Mouse (Mus musculus) liver, adult 10 weeks (tissue): ENCODE measurements around the gene Slc25a27. TPM values are rescaled to one million over a fixed set of nuclear protein-coding genes. Genes with fewer than 3 reads are reported as not detected.

Experiments used
- polyA plus RNA-seq: library from polyadenylated mRNA; stranded (reverse); fragments of 350-450 nt; fragmentation: Illumina TruSeq; extraction: RNeasy Lipid Tissue Mini Kit (QIAGEN cat#74804); gene quantifications from one replicate; pipeline ENCODE4 v1.2.3, GENCODE M21; 2014; ENCODE audit warnings: low read depth, low replicate concordance

Slc25a27 gene
- polyA plus RNA-seq: 1.3 TPM

DNA sequence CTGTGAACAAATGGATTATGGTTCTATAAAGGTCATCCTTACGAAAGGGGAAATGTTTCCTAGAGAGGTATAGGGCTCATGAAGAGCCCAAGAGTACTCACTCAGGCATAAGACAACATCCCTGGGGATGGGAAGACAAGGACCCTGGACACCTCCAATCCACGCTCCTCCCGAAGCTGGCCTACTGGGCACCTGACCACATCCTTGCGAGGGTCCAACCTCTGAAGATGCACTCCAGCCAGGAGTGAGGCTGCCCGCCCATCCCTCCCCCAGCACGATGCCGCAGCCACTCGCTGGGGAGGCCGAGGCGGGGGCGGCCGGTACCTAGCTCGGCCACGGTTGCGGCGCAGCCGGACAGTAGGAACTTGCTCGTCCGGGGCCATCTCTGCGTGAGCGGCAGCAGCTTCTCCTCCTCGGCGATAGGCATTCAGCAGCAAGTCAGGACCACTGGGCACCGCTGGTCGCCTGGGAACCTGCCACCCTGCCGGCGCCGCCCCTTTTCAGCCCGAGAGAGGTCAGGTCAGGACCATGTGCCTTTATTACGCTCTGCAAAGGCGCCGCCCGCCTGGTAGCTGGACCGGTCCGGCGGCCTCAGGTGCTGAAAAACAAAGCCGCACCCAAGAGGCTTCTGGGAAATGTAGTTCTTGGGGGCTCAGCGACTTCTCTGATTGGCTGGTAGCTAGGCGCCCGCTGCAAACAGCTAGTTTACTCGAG, at the start of gene Slc25a27:
Gene Slc25a27 (minus strand): TSS at position 639 of the 714 bp plus-strand sequence.

DNA sequence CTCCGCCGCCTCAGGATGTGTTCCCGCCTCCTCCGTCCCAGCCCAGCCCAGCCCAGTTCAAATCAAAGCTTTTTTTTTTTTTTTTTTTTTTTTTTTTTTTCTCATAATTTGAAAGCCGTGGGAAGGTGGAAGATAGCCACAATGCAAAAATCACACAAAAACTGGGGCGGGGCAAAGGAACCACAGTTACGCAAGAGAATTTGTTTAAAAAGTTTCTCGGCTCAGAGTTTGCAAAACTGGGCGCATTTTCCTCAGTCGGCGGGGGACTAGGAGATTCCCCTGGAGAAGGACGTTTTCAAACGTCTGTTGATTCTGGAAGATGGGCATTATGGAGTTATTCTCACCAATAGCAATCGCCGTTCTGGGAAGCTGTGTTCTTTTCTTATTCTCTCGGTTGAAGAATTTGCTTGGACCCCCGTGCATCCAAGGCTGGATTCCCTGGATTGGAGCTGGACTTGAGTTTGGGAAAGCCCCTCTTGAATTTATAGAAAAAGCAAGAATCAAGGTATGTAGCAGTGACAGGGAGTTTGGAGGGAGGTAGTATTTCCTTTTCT, 353 bp upstream of the Slc25a27 start, which contains the start of gene Cyp39a1:
Gene Cyp39a1 (plus strand): TSS at position 136 of the 554 bp plus-strand sequence.

DNA sequence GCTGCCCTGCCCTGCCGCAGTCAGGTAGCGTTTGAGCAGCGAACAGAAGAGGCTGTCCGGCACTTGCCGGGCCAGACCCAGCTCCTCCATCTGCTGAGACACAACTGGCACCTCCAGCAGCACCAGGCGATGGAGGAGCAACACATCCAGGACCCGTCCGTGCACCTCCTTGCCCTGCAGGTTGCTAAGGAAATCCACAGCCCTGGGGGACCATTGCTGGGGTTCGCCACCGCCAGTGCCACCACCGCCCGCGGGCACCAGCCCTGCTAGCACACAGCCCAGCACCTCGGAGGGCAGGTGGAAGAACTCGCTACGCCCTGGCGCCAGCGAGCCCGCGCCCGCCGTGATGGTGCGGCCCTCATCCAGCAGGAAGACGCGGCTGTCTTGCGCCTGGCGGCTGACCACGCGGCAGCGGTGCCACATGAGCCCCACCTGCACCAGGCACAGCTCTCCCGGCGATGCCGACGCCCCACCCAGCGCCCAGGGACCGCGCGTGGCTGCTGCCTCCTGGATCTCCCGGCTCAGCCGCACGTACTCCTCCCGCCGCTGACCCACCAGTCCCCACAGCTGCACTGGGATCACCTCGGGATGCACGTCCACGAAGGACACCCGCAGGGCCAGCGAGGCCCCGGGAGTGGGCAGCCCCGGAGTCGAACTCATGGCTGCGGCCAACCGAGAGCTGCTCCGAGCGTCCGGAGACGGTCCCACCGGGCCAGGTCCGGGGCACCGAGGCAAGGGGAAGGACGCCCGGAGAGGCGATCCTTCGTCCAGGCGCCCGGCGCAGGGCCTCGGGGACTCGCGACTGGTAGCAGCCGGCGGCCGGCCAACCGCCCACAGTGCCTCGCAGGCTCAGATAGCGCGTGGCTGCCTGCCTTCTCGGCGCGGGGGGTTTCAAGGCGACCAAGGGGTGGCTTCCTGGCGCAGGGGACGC, 37.3 kb downstream of the Slc25a27 start, which contains the start of gene Tdrd6:
Gene Tdrd6 (minus strand): TSS at position 804 of the 931 bp plus-strand sequence.

Other genes with a start within 250 kb of the Slc25a27 start
- gene Mep1a, start 164.4 kb downstream of the Slc25a27 start, polyA plus RNA-seq: not detected
- gene Ankrd66, start 123.6 kb downstream of the Slc25a27 start, polyA plus RNA-seq: not detected
- 3.7 TPM for gene Pla2g7, start 99.1 kb downstream of the Slc25a27 start, polyA plus RNA-seq
- not detected for gene Tdrd6, start 36.9 kb downstream of the Slc25a27 start, polyA plus RNA-seq
- 115 TPM for gene Cyp39a1, start 211 bp upstream of the Slc25a27 start, polyA plus RNA-seq
- 18.9 TPM for gene Rcan2, start 134.1 kb upstream of the Slc25a27 start, polyA plus RNA-seq